Mouse (Mus musculus): Measurements from ENCODE around the gene Kmt5c. TPM values are rescaled to one million over a fixed set of nuclear protein-coding genes. Genes with fewer than 3 reads are reported as not detected.
"Not testable (repeated sequence)": the region's sequence is repeated elsewhere in the genome, so short reads cannot be mapped to it uniquely, and the experiment has no call there.

The Kmt5c gene
- polyA plus RNA-seq, 1 experiment = 105 TPM

- no peaks in the 10 kb centered on the region for H3K27me3 ChIP-seq (ENCODE audit: control insufficient read depth, insufficient read depth, low read length)
- WGBS = 3% methylated on average over 64 of the region's 64 CpGs
- no peaks in the 10 kb centered on the region for H3K36me3 ChIP-seq (ENCODE audit: control insufficient read depth, insufficient read depth, low read length)
- H3K4me3 ChIP-seq (ENCODE audit: extremely low read depth, insufficient read depth, insufficient read length) = peak overlapping the region; percentile 71
- no peak for TF ChIP-seq POLR2A (IDR thresholded peaks at IDR 0.05; ENCODE audit: low read depth, low read length)
- TF ChIP-seq CTCF (IDR thresholded peaks at IDR 0.05; ENCODE audit: extremely low read depth, insufficient read depth, insufficient read length, insufficient replicate concordance) = no peak
- peak overlapping the region; percentile 41; the same call in 1 of the 2 replicates for H3K27ac ChIP-seq (ENCODE audit: insufficient read depth, low read length)
- peaks cover 2% of the 10 kb centered on the region for H3K4me1 ChIP-seq (ENCODE audit: control insufficient read depth, insufficient read depth, insufficient read length)
- DNase-seq (ENCODE audit: low read depth in 1 of 2, low spot score in 2 of 2) = peak in 1 of 2 experiments; percentile 45
These were observed 48.9 kb downstream of the Kmt5c start for GRCm38 (mm10) chr7:4788499-4789435.

GRCm38 (mm10) chr7:4789436-4789935, 49.6 kb downstream of the Kmt5c start, which contains the start of gene Tmem238:
Tmem238 (minus strand) TSS chr7:4789656.
- Histone ChIP-seq H3K27ac (ENCODE audit: insufficient read depth, low read length) (peak within 1 kb of the TSS; percentile 41; the same call in 1 of the 2 replicates), H3K36me3 (ENCODE audit: control insufficient read depth, insufficient read depth, low read length) (peaks cover 4% of the 10 kb centered on the region), H3K27me3 (ENCODE audit: control insufficient read depth, insufficient read depth, low read length) (no peaks in the 10 kb centered on the region), H3K4me3 (ENCODE audit: extremely low read depth, insufficient read depth, insufficient read length) (peak within 1 kb of the TSS; percentile 71), H3K4me1 (ENCODE audit: control insufficient read depth, insufficient read depth, insufficient read length) (peaks cover 6% of the 10 kb centered on the region)
- WGBS = 11% methylated on average over 39 of the region's 40 CpGs
- TF ChIP-seq POLR2A (IDR thresholded peaks at IDR 0.05; ENCODE audit: low read depth, low read length) (no peak; the same call in 1 of the 2 replicates), CTCF (IDR thresholded peaks at IDR 0.05; ENCODE audit: extremely low read depth, insufficient read depth, insufficient read length, insufficient replicate concordance) (no peak)
- DNase-seq (ENCODE audit: low read depth in 1 of 2, low spot score in 2 of 2) = peak in 1 of 2 experiments; percentile 21

- Histone ChIP-seq H3K4me3 (ENCODE audit: extremely low read depth, insufficient read depth, insufficient read length) (peak within 1 kb of the TSS; percentile 76), H3K27me3 (ENCODE audit: control insufficient read depth, insufficient read depth, low read length) (no peaks in the 10 kb centered on the region), H3K4me1 (ENCODE audit: control insufficient read depth, insufficient read depth, insufficient read length) (peaks cover 6% of the 10 kb centered on the region), H3K27ac (ENCODE audit: insufficient read depth, low read length) (peak within 1 kb of the TSS; percentile 87), H3K36me3 (ENCODE audit: control insufficient read depth, insufficient read depth, low read length) (peaks cover 19% of the 10 kb centered on the region)
- peak; percentile 93 to 96 for DNase-seq (ENCODE audit: low read depth in 1 of 2, low spot score in 2 of 2)
- TF ChIP-seq CTCF (IDR thresholded peaks at IDR 0.05; ENCODE audit: extremely low read depth, insufficient read depth, insufficient read length, insufficient replicate concordance) (no peak), POLR2A (IDR thresholded peaks at IDR 0.05; ENCODE audit: low read depth, low read length) (peak; percentile 81)
- WGBS = under 1% methylated on average over 54 of the region's 54 CpGs
These were observed 52.6 kb downstream of the Kmt5c start, which contains the start of gene Rpl28 for GRCm38 (mm10) chr7:4792278-4793212. Rpl28 (plus strand) TSS chr7:4792874.

GRCm38 (mm10) chr7:4793248-4793647, 53.3 kb downstream of the Kmt5c start:
- WGBS = under 1% methylated on average over 31 of the region's 31 CpGs
- peaks cover 19% of the 10 kb centered on the region for H3K36me3 ChIP-seq (ENCODE audit: control insufficient read depth, insufficient read depth, low read length)
- peak overlapping the region; percentile 79 for H3K27ac ChIP-seq (ENCODE audit: insufficient read depth, low read length)
- not testable (repeated sequence) for H3K4me1 ChIP-seq (ENCODE audit: control insufficient read depth, insufficient read depth, insufficient read length); DNase-seq (ENCODE audit: low read depth in 1 of 2, low spot score in 2 of 2); H3K27me3 ChIP-seq (ENCODE audit: control insufficient read depth, insufficient read depth, low read length)
- peak overlapping the region; percentile 76 for H3K4me3 ChIP-seq (ENCODE audit: extremely low read depth, insufficient read depth, insufficient read length)

- Histone ChIP-seq H3K36me3 (ENCODE audit: control insufficient read depth, insufficient read depth, low read length) (peaks cover 19% of the 10 kb centered on the region), H3K4me3 (ENCODE audit: extremely low read depth, insufficient read depth, insufficient read length) (peak overlapping the region; percentile 76; the same call in 1 of the 2 replicates), H3K4me1 (ENCODE audit: control insufficient read depth, insufficient read depth, insufficient read length) (peaks cover 6% of the 10 kb centered on the region), H3K27ac (ENCODE audit: insufficient read depth, low read length) (no peak overlapping the region), H3K27me3 (ENCODE audit: control insufficient read depth, insufficient read depth, low read length) (no peaks in the 10 kb centered on the region)
- no peak for TF ChIP-seq POLR2A (IDR thresholded peaks at IDR 0.05; ENCODE audit: low read depth, low read length)
- TF ChIP-seq CTCF (IDR thresholded peaks at IDR 0.05; ENCODE audit: extremely low read depth, insufficient read depth, insufficient read length, insufficient replicate concordance) = no peak
- no peak for DNase-seq (ENCODE audit: low read depth in 1 of 2, low spot score in 2 of 2)
- WGBS = 43% methylated on average over 4 of the region's 4 CpGs
These were observed 53.8 kb downstream of the Kmt5c start for GRCm38 (mm10) chr7:4793674-4794073.

GRCm38 (mm10) chr7:4794631-4795168, 54.8 kb downstream of the Kmt5c start:
- Histone ChIP-seq H3K27me3 (ENCODE audit: control insufficient read depth, insufficient read depth, low read length) (no peaks in the 10 kb centered on the region), H3K36me3 (ENCODE audit: control insufficient read depth, insufficient read depth, low read length) (peaks cover 19% of the 10 kb centered on the region), H3K27ac (ENCODE audit: insufficient read depth, low read length) (no peak overlapping the region), H3K4me1 (ENCODE audit: control insufficient read depth, insufficient read depth, insufficient read length) (peaks cover 6% of the 10 kb centered on the region; the same call in 1 of the 2 replicates), H3K4me3 (ENCODE audit: extremely low read depth, insufficient read depth, insufficient read length) (no peak overlapping the region)
- DNase-seq (ENCODE audit: low read depth in 1 of 2, low spot score in 2 of 2) = no peak
- no peak for TF ChIP-seq POLR2A (IDR thresholded peaks at IDR 0.05; ENCODE audit: low read depth, low read length)
- TF ChIP-seq CTCF (IDR thresholded peaks at IDR 0.05; ENCODE audit: extremely low read depth, insufficient read depth, insufficient read length, insufficient replicate concordance) = no peak
- WGBS = 64% methylated on average over 3 of the region's 3 CpGs
